Mouse (Mus musculus): ENCODE measurements around the gene Ppm1d. TPM values are rescaled to one million over a fixed set of nuclear protein-coding genes. Genes with fewer than 3 reads are reported as not detected.

Gene Ppm1d
- polyA plus RNA-seq, 1 experiment from 2014 or later = 27.9 TPM

DNA sequence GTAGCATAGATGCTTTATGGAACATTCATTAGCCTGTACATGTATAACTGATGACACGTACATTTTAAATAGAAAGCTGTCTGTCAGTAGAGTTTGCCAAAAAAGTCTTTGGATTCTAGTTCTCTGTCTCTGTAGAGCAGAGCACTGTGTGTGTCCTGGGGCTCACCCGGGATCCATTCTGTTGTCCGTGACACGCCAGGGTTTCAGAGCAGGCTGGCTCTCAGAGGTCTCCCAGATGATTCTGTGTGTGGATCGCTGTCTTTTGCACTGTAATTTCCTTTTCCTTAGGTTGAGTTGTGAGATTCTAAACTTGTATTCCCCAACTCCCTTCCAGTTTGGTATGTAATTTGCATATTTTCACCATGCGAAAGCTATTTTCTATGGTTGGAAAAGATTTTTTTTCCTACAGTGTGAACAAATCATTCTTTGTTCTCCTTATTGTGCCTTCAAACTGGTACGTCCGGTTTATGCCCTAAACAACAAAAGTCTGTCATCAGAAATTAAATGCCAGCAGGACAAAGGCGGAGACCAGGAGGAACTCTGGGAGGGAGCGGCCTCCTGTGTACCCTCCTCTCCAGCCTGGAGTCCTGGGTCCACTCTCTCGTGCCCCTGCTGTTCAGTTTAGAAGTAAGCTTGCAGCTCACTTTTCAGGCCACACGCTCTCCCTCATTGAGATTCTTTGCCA, 81.3 kb downstream of the Ppm1d start:
- Histone ChIP-seq H3K9ac (no peak overlapping the region), H3K4me1 (peaks cover 17% of the 10 kb centered on the region), H3K4me3 (replicated peaks) (no peak overlapping the region), H3K27ac (no peak overlapping the region; the same call in 1 of the 2 replicates), H3K27me3 (no peaks in the 10 kb centered on the region), H3K36me3 (replicated peaks) (no peaks in the 10 kb centered on the region), H3K9me3 (no peaks in the 10 kb centered on the region), H3K4me2 (no peak overlapping the region)
- no peak for ATAC-seq (ENCODE audit: low FRiP score)
- WGBS = 46% methylated on average over 12 of the region's 12 CpGs

- no peak overlapping the region for H3K4me3 ChIP-seq (replicated peaks)
- peaks cover 17% of the 10 kb centered on the region for H3K4me1 ChIP-seq
- H3K4me2 ChIP-seq = no peak overlapping the region
- no peaks in the 10 kb centered on the region for H3K36me3 ChIP-seq (replicated peaks)
- no peak overlapping the region for H3K27ac ChIP-seq
- WGBS = 32% methylated on average over 9 of the region's 9 CpGs
- no peak overlapping the region for H3K9ac ChIP-seq
- no peaks in the 10 kb centered on the region for H3K9me3 ChIP-seq
- no peak for ATAC-seq (ENCODE audit: low FRiP score)
- H3K27me3 ChIP-seq = no peaks in the 10 kb centered on the region
Measured at GRCm38 (mm10) chr11:85392864-85393220, 81.8 kb downstream of the Ppm1d start.

DNA sequence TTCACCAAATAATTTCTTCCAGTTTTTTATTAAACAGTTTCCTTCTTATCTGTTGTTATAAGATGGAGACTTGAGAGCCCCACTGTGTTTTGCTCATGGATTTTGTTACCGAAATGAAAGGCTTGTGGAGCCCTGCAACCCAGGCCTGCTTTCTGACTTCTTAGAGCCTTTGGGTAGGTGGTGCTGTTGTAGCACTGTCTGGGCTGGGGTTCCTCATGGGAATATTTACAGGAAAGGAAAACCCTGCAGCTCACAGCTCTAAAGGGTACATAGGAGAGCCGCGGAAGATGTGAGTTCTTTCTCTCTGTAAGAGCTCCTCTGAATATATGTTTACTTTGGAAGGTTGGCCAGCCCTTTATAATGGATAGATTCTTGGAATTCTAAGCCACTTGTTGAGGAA, 82.9 kb downstream of the Ppm1d start:
- 69% methylated on average over 3 of the region's 3 CpGs for WGBS
- no peaks in the 10 kb centered on the region for H3K27me3 ChIP-seq
- no peak overlapping the region for H3K27ac ChIP-seq
- no peak overlapping the region for H3K9ac ChIP-seq
- no peak overlapping the region for H3K4me3 ChIP-seq (replicated peaks)
- ATAC-seq (ENCODE audit: low FRiP score) = no peak
- H3K4me1 ChIP-seq = peaks cover 17% of the 10 kb centered on the region
- H3K9me3 ChIP-seq = no peaks in the 10 kb centered on the region
- H3K4me2 ChIP-seq = no peak overlapping the region
- H3K36me3 ChIP-seq (replicated peaks) = no peaks in the 10 kb centered on the region

GRCm38 (mm10) chr11:85395361-85395760, 84.3 kb downstream of the Ppm1d start:
- Histone ChIP-seq H3K4me1 (peaks cover 17% of the 10 kb centered on the region), H3K27ac (no peak overlapping the region), H3K9ac (no peak overlapping the region), H3K9me3 (no peaks in the 10 kb centered on the region), H3K27me3 (no peaks in the 10 kb centered on the region), H3K36me3 (replicated peaks) (no peaks in the 10 kb centered on the region), H3K4me3 (replicated peaks) (no peak overlapping the region), H3K4me2 (no peak overlapping the region)
- 29% methylated on average over 7 of the region's 7 CpGs for WGBS
- ATAC-seq (ENCODE audit: low FRiP score) = no peak

Other genes starting within 250 kb of the Ppm1d start
- 7.8 and 8.5 TPM in 2 replicates for gene Usp32, start 171.1 kb upstream of the Ppm1d start, polyA plus RNA-seq (2016; fragmentation: Nextera tagmentation; extraction: Ambion mirVana)
- gene 1700125H20Rik, start 140.8 kb upstream of the Ppm1d start, polyA plus RNA-seq (2016; fragmentation: Nextera tagmentation; extraction: Ambion mirVana) = 0.40 and 0.51 TPM in 2 replicates
- 54.6 and 56.7 TPM in 2 replicates for gene Appbp2, start 76.1 kb upstream of the Ppm1d start, polyA plus RNA-seq (2016; fragmentation: Nextera tagmentation; extraction: Ambion mirVana)
- gene Bcas3, start 41.9 kb downstream of the Ppm1d start, polyA plus RNA-seq (2016; fragmentation: Nextera tagmentation; extraction: Ambion mirVana) = 19.1 and 20.4 TPM in 2 replicates